Mouse (Mus musculus): ENCODE data around the gene AF067063. TPM values are rescaled to one million over a fixed set of nuclear protein-coding genes. Genes with fewer than 3 reads are reported as not detected.
A peak's percentile ranks its signal among the peaks of the same experiment; 100 is the strongest.
"Not testable (repeated sequence)": the region's sequence is repeated elsewhere in the genome, so short reads cannot be mapped to it uniquely, and the experiment has no call there.

The AF067063 gene
- not detected in 2 replicates for total RNA-seq (2014; rRNA removed; ENCODE audit: low replicate concordance)
- polyA plus RNA-seq (2015; fragmentation: Nextera tagmentation; extraction: Ambion mirVana) = not detected in 2 replicates

DNA sequence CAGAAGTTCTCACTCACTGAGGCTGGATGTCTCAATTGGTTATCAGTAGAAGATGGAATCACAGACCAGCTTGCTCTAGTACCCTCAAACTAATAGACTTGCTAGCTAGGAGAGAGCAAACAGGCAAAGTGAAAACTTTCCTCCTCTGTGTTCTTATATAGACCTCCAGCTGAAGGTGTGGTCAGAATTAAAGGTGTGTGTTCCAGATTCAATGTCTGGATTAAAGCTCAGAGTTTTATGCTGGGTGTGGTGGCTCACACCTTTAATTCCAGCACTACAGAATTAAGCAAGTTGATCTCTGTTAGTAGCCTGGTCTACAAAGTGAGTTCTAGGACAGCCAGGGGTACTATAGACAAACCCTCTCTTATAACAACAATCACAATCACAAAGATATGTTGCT lies at the start of gene AF067063:
Gene AF067063, minus strand, starts transcription at position 101 of the 400 bp plus-strand sequence.
- not testable (repeated sequence) for H3K36me3 ChIP-seq (replicated peaks; ENCODE audit: control insufficient read depth, insufficient read depth, low read length); H3K4me3 ChIP-seq (ENCODE audit: low read depth, low read length); ATAC-seq (ENCODE audit: insufficient read depth, low read depth); H3K4me2 ChIP-seq (ENCODE audit: low read depth, low read length); H3K27me3 ChIP-seq (ENCODE audit: control insufficient read depth, insufficient read depth, low read length); H3K9ac ChIP-seq (replicated peaks; ENCODE audit: low read depth, low read length); H3K9me3 ChIP-seq (replicated peaks; ENCODE audit: control insufficient read depth, low read length); H3K4me1 ChIP-seq (ENCODE audit: control insufficient read depth, insufficient read depth); DNase-seq (ENCODE audit: low spot score); H3K27ac ChIP-seq (ENCODE audit: low read depth)

DNA sequence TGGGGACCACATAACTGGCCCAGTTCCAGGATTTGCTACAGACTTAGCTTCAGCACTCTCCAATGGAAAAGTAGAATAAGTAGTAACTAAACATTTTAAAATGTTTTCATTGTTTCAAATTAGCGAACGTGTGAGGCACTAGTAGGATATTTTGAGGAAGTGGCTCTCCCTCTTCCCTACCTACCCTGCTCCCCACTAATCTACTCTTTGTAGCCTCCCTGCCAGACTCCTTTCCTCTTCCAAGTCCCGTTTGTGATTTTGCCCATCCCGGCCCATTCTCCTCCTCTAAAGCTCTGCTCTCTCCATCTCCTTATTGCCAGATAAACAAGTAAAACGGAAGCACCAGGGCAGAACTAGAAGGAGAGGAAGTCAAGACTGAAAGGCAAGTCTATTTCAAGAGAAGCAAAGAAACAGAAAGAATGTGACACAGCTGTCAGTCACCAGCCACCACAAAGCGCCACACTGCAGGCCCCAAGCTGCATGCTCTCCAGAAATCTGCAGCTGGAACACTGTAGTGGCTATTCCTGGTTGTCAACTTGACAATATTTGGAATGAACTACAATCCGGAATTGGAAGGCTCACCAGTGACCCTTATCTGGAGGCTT lies 34.5 kb upstream of the AF067063 start:
- not testable (repeated sequence) for H3K36me3 ChIP-seq (replicated peaks; ENCODE audit: control insufficient read depth, insufficient read depth, low read length); H3K9ac ChIP-seq (replicated peaks; ENCODE audit: low read depth, low read length); ATAC-seq (ENCODE audit: insufficient read depth, low read depth); H3K4me1 ChIP-seq (ENCODE audit: control insufficient read depth, insufficient read depth); H3K4me3 ChIP-seq (ENCODE audit: low read depth, low read length); DNase-seq (ENCODE audit: low spot score); H3K4me2 ChIP-seq (ENCODE audit: low read depth, low read length); H3K27ac ChIP-seq (ENCODE audit: low read depth); H3K27me3 ChIP-seq (ENCODE audit: control insufficient read depth, insufficient read depth, low read length); H3K9me3 ChIP-seq (replicated peaks; ENCODE audit: control insufficient read depth, low read length)
- 47% methylated on average over 5 of the region's 7 CpGs for WGBS

DNA sequence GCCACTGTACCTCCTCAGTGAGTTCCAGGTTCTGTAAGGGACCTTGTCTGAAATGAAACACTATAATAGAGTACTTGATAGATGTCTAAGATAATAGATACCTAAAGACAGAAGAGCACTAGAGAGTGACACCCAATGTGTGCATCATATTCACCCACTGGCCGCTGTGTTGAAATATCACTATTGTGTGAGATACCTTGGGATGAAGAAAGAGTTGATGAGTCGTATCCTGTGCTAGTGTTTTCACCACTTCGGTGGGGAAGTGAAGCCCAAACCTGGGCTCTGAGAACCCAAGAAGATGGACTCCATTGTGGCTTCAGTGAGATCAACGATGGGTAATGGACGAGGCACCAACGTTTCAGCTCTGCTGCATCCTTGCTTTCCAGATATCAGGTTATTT lies 32.4 kb upstream of the AF067063 start:
- not testable (repeated sequence) for H3K4me3 ChIP-seq (ENCODE audit: low read depth, low read length); H3K27ac ChIP-seq (ENCODE audit: low read depth); H3K27me3 ChIP-seq (ENCODE audit: control insufficient read depth, insufficient read depth, low read length); ATAC-seq (ENCODE audit: insufficient read depth, low read depth); DNase-seq (ENCODE audit: low spot score); H3K4me1 ChIP-seq (ENCODE audit: control insufficient read depth, insufficient read depth); H3K36me3 ChIP-seq (replicated peaks; ENCODE audit: control insufficient read depth, insufficient read depth, low read length); H3K9ac ChIP-seq (replicated peaks; ENCODE audit: low read depth, low read length); H3K4me2 ChIP-seq (ENCODE audit: low read depth, low read length); H3K9me3 ChIP-seq (replicated peaks; ENCODE audit: control insufficient read depth, low read length)
- no CpG with 5 or more reads among the region's 6 CpGs for WGBS

DNA sequence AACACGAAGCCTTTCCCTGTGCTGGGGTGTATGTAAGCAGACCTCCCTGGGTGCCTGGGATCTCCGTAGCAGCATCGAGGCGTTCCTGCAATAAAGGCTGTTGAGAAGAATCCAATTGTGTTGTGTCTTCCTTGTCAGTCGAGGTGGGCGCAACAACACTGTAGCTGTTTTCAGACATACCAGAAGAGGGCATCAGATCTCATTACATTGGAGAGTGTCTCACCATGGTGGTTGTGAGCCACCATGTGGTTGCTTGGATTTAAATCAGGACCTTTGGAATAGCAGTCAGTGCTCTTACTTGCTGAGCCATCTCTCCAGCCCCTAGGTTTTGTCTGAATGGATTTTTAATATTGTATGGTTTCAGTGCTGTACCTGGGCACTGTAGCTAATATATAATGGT lies 10.0 kb upstream of the AF067063 start:
- not testable (repeated sequence) for ATAC-seq (ENCODE audit: insufficient read depth, low read depth); H3K4me3 ChIP-seq (ENCODE audit: low read depth, low read length); H3K9ac ChIP-seq (replicated peaks; ENCODE audit: low read depth, low read length); H3K4me1 ChIP-seq (ENCODE audit: control insufficient read depth, insufficient read depth); H3K4me2 ChIP-seq (ENCODE audit: low read depth, low read length); H3K9me3 ChIP-seq (replicated peaks; ENCODE audit: control insufficient read depth, low read length); H3K36me3 ChIP-seq (replicated peaks; ENCODE audit: control insufficient read depth, insufficient read depth, low read length); DNase-seq (ENCODE audit: low spot score); H3K27ac ChIP-seq (ENCODE audit: low read depth); H3K27me3 ChIP-seq (ENCODE audit: control insufficient read depth, insufficient read depth, low read length)
- TF ChIP-seq CTCF (IDR thresholded peaks at IDR 0.05; ENCODE audit: low read depth) = peak; percentile 33
- 19% methylated on average over 6 of the region's 6 CpGs for WGBS

DNA sequence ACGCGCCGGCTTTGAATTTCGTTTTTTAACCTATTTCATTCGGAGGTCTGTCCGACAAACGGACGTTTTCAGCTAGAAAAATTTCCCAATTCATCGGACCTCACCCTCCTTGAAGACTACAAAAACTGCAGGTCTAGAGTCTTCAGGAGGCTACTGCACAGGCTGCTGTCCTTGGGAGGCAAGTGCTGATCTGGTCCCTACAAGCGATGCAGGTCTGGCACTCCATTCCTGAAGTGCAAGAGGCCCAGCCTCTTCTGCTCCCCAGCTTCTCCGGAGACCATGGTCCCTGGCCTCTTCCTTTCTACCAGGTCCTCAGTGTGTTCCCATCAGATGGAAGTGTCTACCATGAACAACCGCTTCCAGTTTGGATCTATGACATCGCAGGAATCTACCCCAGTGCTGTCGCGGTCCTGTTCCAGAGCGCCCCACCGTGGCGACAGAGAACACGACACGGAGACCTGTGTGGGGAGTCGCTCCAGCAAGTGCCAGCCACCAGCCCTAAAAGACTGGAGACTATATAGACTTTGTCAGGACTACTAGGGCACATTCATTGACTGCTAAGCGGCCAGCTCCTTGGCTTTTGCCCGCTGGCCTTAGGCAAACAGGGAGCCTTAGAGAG lies 7.8 kb upstream of the AF067063 start:
- ATAC-seq (ENCODE audit: insufficient read depth, low read depth); H3K27me3 ChIP-seq (ENCODE audit: control insufficient read depth, insufficient read depth, low read length); H3K36me3 ChIP-seq (replicated peaks; ENCODE audit: control insufficient read depth, insufficient read depth, low read length); H3K27ac ChIP-seq (ENCODE audit: low read depth); H3K9me3 ChIP-seq (replicated peaks; ENCODE audit: control insufficient read depth, low read length); H3K4me3 ChIP-seq (ENCODE audit: low read depth, low read length); H3K9ac ChIP-seq (replicated peaks; ENCODE audit: low read depth, low read length); H3K4me1 ChIP-seq (ENCODE audit: control insufficient read depth, insufficient read depth); H3K4me2 ChIP-seq (ENCODE audit: low read depth, low read length): not testable (repeated sequence)
- peak; percentile 4 for DNase-seq (ENCODE audit: low spot score)
- WGBS = 8% methylated on average over 14 of the region's 23 CpGs

DNA sequence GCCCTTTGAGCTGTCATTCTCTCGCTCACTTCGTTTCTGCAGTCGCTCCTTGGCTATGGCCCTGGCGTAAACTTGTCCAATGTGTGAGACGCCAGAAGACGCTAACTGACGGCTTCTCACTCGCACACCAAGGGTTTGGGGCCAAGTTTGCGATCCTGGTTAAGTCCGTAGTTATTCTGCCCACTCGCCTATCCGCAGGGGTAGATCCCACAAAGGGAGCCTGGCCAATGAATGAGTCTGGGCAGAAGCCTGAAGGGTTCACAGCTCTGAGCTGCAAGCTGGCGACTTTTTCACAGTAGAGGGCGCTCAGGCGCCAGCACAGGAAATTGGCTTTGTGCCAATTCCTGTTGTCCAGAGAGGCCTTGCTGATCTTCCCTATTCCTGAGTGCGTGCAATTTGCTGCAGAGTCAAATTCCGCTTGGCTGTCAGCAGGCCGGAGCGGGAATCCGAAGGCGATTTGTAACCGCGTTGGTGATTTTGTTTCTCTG lies 6.4 kb upstream of the AF067063 start:
- ATAC-seq (ENCODE audit: insufficient read depth, low read depth) = peak; percentile 57

More for the DNA sequence above, 6.4 kb upstream of the AF067063 start:
- DNase-seq (ENCODE audit: low spot score); H3K27me3 ChIP-seq (ENCODE audit: control insufficient read depth, insufficient read depth, low read length); H3K4me1 ChIP-seq (ENCODE audit: control insufficient read depth, insufficient read depth); H3K36me3 ChIP-seq (replicated peaks; ENCODE audit: control insufficient read depth, insufficient read depth, low read length); H3K9ac ChIP-seq (replicated peaks; ENCODE audit: low read depth, low read length); H3K27ac ChIP-seq (ENCODE audit: low read depth); H3K9me3 ChIP-seq (replicated peaks; ENCODE audit: control insufficient read depth, low read length): not testable (repeated sequence)
- 10% methylated on average over 20 of the region's 23 CpGs for WGBS
- H3K4me3 ChIP-seq (ENCODE audit: low read depth, low read length) = peak overlapping the region; percentile 21; the same call in 1 of the 2 replicates
- 0 out of 2 replicates have a peak, but pooled peaks have one; percentile 7 for TF ChIP-seq CTCF (IDR thresholded peaks at IDR 0.05; ENCODE audit: low read depth)
- peak overlapping the region; percentile 46 for H3K4me2 ChIP-seq (ENCODE audit: low read depth, low read length)
